Mouse (Mus musculus) spleen, adult 18-20 months (tissue): ENCODE data around the gene Fkbp7.
A peak's percentile ranks its signal among the peaks of the same experiment; 100 is the strongest.

Experiments
- DNase-seq, 2 experiments: peaks; one replicate each; pipeline ENCODE4 v3.0.0; 2022; ENCODE audit warnings: mixed read lengths in 2 of 2

The Fkbp7 gene

DNA sequence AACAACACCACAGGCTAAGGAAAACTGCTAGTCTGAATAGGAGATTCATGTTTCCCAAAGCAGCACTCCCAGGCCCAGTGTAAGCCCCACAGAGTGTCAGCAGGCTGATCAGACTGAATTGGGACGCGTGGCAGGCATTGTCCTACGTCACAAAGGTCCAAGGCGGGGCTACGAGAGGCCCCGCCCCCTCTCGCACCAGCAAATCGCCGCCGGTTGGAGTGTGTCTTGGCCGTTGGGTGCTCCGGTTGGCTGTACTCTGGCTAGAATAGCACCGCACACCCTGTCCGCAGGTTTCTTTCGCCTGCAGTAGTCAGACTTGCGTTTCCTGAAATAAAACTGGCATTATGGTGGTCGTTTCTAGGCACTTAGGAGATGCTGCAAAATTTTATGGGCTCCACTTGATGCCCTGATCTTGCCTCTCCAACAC, at the start of gene Fkbp7:
Gene Fkbp7 (minus strand): TSS at position 151 of the 427 bp plus-strand sequence.
- DNase-seq, result peak; percentile 84 to 90

- no peak for DNase-seq
Measured at GRCm38 (mm10) chr2:76719650-76720049, 46.7 kb upstream of the Fkbp7 start.

GRCm38 (mm10) chr2:76714984-76715383, 42.1 kb upstream of the Fkbp7 start:
- DNase-seq, result no peak

DNA sequence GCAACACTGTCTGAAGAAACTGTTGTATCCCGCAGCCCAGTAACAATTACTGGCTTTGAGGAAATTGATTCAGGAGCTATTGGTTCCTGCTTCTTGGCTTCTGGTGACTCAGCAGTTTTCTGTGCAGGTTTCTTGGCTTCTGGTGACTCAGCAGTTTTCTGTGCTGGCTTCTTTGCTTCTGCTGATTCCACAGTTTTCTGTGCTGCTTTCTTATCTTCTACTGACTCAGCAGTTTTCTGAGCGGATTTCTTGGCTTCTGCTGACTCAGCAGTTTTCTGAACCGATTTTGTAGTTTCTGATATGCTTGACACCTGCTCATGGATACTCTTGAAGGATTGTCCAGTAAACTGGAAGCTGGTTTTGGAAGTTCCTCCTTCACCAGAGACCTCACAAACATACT, 35.6 kb upstream of the Fkbp7 start:
- no peak for DNase-seq

- DNase-seq, result no peak
Measured at GRCm38 (mm10) chr2:76705655-76706054, 32.7 kb upstream of the Fkbp7 start.

- no peak for DNase-seq
Measured at GRCm38 (mm10) chr2:76702751-76703150, 29.8 kb upstream of the Fkbp7 start.

DNA sequence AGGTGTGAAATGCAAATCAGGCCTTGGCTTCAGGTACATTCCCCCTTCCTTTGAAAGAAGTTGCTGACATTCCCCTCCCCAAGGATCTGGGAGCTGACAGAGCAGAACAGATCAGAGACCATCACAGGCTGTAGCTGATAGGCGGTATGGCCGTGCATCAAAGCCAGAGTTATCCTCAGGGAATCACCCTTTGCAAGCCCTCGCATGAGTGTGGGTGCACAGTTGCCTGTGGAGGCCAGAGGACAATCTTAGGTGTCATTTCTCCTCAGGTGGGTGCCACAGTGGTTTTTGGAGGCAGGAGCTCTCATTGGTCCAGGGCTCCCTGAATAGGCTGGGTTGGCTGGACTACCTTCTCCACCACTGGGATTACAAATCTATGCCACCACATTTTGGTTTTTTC, 29.3 kb upstream of the Fkbp7 start:
- no peak for DNase-seq

GRCm38 (mm10) chr2:76695290-76695689, 22.4 kb upstream of the Fkbp7 start:
- DNase-seq, result no peak

GRCm38 (mm10) chr2:76693765-76694164, 20.8 kb upstream of the Fkbp7 start:
- DNase-seq, result no peak

DNA sequence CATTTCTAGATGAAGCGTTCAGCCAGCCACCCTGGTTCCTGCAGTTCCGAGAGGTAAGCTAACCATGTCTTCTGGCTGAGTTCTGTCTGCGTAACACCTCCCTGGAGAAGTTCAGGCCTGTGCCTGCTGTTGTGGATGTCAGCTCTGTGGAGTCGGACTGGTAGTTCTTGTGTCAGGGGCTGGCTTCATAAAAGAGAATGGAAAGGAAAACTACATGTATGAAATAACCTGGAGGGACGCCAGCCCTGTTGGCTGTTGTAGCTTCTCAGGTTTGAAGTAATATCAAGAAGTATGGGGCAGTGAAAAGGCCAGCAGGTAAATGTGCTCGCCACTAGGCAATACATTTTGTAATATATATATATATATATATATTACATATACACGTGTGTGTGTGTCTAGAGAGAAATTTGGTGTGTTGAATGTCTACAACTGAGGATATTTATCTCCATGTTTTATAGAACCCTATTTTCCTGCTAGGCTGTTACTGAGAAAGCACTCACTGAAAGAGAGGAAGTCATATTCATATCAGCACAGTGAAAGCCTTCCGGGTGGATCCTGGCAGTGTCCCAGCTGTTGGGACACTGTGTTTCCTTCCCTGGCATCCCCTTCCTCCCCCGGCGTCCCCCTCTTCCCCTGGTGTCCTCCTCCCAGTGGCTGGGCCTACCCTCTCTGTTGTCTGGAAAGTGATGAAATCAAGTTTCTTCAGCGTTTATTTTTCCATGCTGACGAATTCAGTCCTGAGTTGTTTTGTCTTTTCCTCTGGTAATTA, 17.7 kb upstream of the Fkbp7 start:
- no peak for DNase-seq

GRCm38 (mm10) chr2:76688162-76688561, 15.2 kb upstream of the Fkbp7 start:
- DNase-seq, result no peak

DNA sequence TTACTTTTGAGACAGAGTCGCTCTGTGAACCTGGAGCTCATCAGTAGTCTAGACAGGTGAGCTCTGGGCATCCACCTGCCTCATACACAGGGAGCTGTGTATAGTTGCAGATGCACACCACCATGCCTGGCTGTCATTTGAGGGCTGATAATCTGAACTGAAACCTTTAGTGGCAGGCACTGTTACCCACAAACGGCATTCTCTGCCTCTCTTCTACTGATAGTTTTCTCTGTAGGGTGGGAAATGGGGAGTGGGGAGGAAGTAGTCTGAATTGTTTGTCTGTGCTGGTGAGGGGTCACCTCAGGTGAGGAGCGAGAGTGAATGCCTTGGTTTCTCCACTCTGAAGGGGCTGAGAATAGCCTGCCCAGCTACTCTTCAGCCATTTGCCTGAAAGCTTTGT, 14.7 kb upstream of the Fkbp7 start:
- no peak for DNase-seq

DNA sequence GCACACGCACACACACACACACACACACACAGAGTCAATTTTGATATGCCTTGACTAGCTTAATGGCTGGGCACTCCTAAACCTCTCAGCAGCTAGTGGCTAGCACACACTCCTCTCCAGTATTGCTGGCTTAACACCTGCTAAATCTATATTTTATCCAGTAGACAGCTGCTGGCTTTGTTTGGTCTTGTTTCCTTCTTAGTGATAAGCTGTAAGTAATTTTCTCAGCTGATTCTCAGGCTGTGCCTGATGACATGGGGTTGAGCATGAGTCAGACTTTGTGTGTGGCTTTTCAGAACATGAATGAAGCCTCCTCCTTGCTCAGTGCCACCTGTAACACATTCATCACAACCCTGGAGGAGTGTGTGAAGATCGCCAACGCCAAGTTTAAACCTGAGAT, 14.1 kb upstream of the Fkbp7 start:
- DNase-seq, result no peak

- no peak for DNase-seq
Measured at GRCm38 (mm10) chr2:76682301-76682700, 9.4 kb upstream of the Fkbp7 start.

DNA sequence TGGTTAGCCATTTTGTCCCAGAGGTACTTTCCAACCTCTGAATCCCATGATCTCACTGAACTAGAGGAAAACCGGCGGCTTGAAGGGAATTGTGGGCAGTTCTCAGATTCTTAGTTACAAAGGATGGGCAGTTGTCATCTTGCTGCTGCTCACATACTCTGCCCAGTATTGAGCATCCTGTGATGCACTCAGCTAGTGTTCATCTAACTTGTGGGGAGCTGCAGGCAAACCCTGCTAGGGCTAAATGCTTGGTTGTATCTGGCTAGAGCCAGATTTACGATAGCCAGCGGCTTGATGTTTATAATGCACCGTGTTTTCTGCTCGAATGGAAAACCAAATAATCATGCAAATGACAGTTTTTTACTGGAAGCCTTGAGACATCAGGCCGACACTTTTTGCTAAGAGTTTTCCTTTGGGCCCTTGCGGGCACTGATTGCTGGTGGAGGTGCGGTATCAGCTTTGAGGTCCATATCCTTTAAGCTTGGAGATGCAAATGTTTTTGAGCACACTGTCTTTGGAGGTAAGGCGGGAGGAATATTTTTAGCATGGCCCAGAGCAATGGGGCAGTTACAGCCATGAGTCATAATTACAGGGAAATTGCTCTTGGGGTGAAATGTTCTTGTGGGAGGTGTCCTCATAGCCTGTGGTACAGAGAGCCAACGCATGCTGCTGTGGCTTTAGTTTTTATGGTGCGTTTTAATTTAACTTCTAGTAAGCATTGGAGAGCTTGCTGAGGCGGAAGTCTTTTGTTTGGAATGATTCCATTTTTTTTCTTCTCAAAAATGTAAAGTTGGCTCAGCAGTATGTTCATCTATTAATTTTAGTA, 3.7 kb upstream of the Fkbp7 start:
- DNase-seq, result no peak

DNA sequence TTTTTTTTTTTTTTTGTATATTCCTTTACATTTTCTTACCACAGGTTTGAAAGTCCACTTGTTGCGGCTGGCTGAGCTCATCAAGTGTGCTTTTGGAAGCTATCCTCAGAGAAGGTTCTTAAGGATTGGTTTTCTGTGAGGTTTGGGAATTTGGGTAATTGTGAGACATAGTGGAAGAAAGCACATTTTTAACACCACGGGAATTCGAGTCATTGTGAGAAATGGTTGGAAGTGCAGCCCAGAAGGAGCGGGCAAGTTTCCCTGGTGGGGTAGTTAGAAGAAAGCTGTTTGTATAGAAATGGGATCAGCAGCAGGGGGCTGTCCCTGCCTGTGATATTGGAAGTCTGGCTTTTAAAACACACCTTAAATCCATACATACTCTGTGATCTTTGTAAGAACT, 3.0 kb upstream of the Fkbp7 start:
- DNase-seq, result no peak

DNA sequence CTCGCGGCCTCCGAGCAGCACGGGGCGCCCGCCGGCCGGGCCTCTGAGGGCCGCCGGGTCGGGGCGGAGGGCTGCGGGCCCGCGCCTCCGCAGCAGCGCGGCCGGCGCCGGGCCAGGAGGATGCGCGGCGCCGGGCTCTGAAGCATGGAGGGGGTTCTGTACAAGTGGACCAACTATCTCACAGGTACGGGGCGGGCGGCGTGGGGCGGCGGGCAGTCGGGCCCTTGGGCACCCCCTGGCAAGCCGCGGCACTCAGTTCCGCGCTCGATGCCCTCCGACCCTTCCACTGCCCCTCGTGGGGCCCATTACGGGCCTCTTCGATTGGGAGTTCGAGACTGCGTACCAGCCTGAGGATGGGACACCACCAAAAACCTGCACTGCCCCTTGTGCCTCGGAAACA, 2.5 kb upstream of the Fkbp7 start:
- DNase-seq, result peak in 1 of 2 experiments; percentile 25

- DNase-seq, result peak; percentile 78 to 82
Measured at GRCm38 (mm10) chr2:76674725-76675427, 2.0 kb upstream of the Fkbp7 start, which contains the start of gene Plekha3. Gene Plekha3 (plus strand): TSS chr2:76675281.

DNA sequence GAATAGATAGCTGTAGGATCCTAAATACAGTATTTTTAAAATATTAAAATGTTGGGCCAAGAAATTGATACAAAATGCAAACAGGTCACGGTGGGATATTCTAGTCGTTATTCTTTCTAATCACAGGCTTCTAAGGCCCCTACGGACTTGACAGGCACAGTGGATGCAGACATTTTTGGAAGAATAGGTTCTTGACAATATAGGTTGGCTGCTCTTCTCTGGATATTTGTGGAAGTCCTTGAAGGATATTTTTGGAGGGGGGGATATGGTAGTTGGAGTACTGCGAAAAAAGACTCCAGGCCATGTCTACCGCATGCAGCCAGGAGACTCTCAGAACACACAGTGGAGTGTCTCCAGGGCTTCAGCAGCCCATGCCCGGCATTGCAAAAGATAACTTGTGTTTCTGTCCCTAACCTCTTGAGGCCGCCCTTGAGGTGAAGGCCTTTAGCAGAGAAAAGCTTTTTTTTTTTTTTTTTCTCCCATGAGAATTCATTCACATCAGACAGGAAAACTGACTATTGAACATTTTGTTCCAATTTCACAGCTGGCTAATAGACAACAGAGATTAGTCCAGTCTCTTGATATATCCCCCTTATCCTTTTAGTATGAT, 661 bp upstream of the Fkbp7 start:
- DNase-seq, result peak; percentile 43 to 69

DNA sequence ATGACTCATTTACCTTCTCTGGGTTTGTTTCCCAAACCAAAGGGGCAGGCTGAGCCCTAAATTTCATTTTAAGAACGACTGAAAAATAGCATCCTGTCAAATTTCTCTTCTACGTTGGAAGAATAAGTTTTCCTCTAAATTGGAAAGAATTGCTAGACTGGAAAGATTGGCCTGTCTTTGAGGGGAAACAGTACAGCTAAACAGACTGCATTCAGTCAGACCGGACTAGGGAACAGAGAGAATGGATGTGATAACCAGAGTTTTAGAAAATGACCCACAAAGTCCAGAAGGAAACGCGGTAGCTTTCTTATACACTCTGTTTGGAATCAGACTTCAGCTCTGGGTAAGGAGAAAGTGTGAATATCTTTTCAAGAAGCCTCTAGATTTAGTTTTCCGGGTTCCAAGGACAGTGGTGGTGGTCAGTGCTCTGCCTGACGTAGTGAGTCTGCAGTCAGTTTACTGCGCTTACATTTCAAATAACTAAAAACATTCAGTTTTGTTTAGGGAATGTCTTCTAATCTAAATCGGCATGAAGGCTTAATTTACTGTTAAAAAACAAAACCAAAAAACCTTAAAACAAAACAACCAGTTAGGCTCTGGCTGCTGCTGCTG, 676 bp downstream of the Fkbp7 start:
- DNase-seq, result no peak

DNA sequence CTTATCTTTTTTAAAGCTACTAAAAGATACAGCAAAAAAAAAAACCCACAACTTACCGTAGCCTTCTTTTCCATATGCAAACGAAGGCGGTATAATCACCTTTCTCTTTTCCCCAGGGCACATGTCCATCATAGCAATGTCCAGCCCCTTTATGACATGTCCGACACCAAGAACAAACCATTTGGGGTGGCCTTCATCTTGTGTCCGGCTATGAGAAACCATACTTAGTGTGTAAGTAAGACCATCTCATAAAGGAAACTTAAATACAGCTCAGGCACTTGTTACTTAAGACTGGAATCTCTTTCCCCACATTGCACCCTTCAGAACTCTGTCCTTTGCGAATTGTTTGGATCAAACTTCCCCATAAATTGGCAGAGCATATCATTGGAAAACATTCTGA, 1.3 kb downstream of the Fkbp7 start:
- no peak for DNase-seq

DNA sequence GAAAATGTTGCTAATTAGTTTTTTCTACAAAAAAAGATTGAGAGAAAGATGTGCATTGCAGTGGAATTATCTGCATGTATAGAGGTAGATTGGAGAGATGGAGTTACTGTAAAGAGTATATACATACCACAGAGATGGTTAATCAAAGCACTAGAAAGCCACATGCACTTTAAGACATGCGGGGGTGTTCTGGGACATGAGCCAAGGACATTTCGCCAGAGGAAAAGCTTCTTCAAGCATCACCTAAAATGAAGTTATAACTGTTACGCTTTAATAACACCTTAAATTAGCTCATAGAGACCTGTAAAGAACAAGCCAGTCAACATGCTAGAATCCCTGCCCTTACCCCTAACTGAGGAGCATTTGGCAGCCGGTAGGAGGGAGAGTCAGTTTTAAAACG, 5.7 kb downstream of the Fkbp7 start:
- DNase-seq, result no peak

GRCm38 (mm10) chr2:76665531-76665930, 7.4 kb downstream of the Fkbp7 start:
- DNase-seq, result no peak
